Mouse (Mus musculus) embryonic facial prominence, embryonic 13.5 days (tissue): ENCODE measurements around the gene Cplx3. TPM values are rescaled to one million over a fixed set of nuclear protein-coding genes. Genes with fewer than 3 reads are reported as not detected.
A peak's percentile ranks its signal among the peaks of the same experiment; 100 is the strongest.

Experiments
- ATAC-seq: fragments of 200-750 bp; cut with Nextera tagmentation; 2 replicates; pipeline ENCODE4 v1.8.0; 2017; ENCODE audit warnings: low read depth; ENCODE audit not compliant: insufficient number of reproducible peaks, insufficient read depth, low FRiP score, low TSS enrichment
- H3K27ac ChIP-seq: fragments of 300-500 bp; sonication (generic); 2 replicates; pipeline ENCODE4 v1.5.1; 2015; ENCODE audit warnings: moderate library complexity, mild to moderate bottlenecking, inconsistent platforms
- H3K27me3 ChIP-seq: fragments of 300-500 bp; sonication (generic); 2 replicates; pipeline ENCODE4 v1.6.1; 2015; ENCODE audit warnings: mild to moderate bottlenecking, inconsistent platforms
- H3K36me3 ChIP-seq: fragments of 300-500 bp; sonication (generic); 2 replicates; pipeline ENCODE4 v1.6.1; 2015; ENCODE audit warnings: mild to moderate bottlenecking, inconsistent platforms
- H3K4me1 ChIP-seq: fragments of 300-500 bp; sonication (generic); 2 replicates; pipeline ENCODE4 v1.6.1; 2015; ENCODE audit warnings: inconsistent platforms
- H3K4me2 ChIP-seq: fragments of 300-500 bp; sonication (generic); 2 replicates; pipeline ENCODE4 v1.6.1; 2015; ENCODE audit warnings: moderate library complexity, mild to moderate bottlenecking, inconsistent platforms
- H3K4me3 ChIP-seq: fragments of 300-500 bp; sonication (generic); 2 replicates; pipeline ENCODE4 v1.5.1; 2015; ENCODE audit warnings: mild to moderate bottlenecking, inconsistent platforms
- H3K9ac ChIP-seq: fragments of 300-500 bp; sonication (generic); 2 replicates; pipeline ENCODE4 v1.6.1; 2015; ENCODE audit warnings: mild to moderate bottlenecking, inconsistent platforms
- H3K9me3 ChIP-seq: fragments of 300-500 bp; sonication (generic); 2 replicates; pipeline ENCODE4 v1.6.1; 2016; ENCODE audit warnings: inconsistent platforms
- WGBS: fragments of 180-500 bp; shearing (Covaris S2); methylation state at CpG from one replicate; pipeline ENCODE4 v1.1.7; 2015; ENCODE audit warnings: mixed read lengths; 5-methylcytosine and 5-hydroxymethylcytosine counted together
- polyA plus RNA-seq: library from polyadenylated mRNA; unstranded; fragments of >200 nt; fragmentation: Nextera tagmentation; extraction: Ambion mirVana; gene quantifications from 2 replicates; pipeline ENCODE4 v1.2.1, GENCODE M21; 2015

Gene Cplx3
- not detected in 2 replicates for polyA plus RNA-seq

DNA sequence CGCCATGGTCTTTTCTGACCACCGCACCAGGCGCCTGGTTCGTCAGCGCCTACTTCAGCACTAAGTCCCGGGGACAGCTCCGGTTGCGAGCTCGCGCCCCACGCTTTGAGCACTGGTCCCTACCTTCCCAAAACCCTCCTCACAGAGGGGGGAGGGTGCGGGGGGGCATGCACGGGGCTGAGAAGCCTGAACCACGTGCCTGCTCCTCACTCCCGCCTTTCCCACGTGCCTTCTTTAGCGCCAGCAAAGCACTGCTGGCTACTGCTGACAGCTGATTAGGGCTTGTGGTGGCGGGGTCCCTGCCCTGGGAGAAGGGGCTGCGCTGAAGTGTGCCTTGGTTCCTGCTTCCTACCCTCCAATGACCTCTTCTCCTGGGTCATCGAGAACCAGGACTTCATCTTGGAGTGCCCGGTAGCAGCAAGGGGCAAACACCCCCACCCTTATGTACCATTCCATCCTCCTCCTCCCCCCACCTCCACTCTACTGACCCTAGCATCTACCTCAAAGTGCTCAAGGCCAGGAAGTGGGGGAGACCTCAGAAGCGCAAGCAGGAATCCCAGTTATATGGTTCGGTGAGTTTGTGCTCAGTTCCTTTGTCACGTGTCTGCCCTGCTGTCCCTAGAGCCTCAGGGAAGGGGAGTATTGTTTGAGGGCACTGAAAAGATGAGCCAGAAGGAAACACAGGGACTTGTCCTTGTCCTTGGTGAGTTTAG, at the start of gene Cplx3:
Cplx3 (minus strand) TSS at position 143 of the 713 bp plus-strand sequence.
- ATAC-seq: peak; percentile 40; the same call in 1 of the 2 replicates
- no peak within 1 kb of the TSS for H3K9ac ChIP-seq
- no peak within 1 kb of the TSS for H3K27ac ChIP-seq
- peaks cover 27% of the 10 kb centered on the region for H3K27me3 ChIP-seq
- no peaks in the 10 kb centered on the region for H3K9me3 ChIP-seq
- 5% methylated on average over 24 of the region's 24 CpGs for WGBS
- H3K4me3 ChIP-seq: no peak within 1 kb of the TSS
- no peaks in the 10 kb centered on the region for H3K36me3 ChIP-seq
- H3K4me2 ChIP-seq: peak within 1 kb of the TSS; percentile 12; the same call in 1 of the 2 replicates
- peaks cover 6% of the 10 kb centered on the region; the same call in 1 of the 2 replicates for H3K4me1 ChIP-seq

DNA sequence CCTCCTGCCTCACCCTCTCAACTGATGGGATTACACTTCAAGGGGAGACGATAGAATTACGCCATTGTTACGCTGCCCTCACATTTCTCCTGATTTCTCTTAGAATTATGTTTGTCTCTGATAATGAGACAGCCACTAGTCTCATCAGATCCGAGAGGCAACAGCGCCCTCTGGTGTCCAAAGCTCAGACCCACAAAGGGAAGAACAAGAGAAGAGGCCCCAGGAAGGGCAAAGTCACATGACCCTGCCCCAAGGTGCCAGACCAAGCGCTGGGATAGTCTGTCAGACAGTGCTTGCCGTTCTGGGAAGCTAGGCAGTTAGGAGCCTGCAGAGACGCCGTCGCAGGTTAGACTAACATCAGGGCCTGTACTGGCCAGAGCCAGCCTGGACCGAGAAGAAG, 49.7 kb upstream of the Cplx3 start:
- Histone ChIP-seq H3K27me3 (peaks cover 25% of the 10 kb centered on the region), H3K36me3 (no peaks in the 10 kb centered on the region), H3K9me3 (no peaks in the 10 kb centered on the region), H3K4me1 (peaks cover 10% of the 10 kb centered on the region), H3K27ac (no peak overlapping the region), H3K4me3 (peak overlapping the region; percentile 32), H3K4me2 (peak overlapping the region; percentile 59), H3K9ac (peak overlapping the region; percentile 59)
- WGBS: 3% methylated on average over 11 of the region's 11 CpGs
- ATAC-seq: peak; percentile 75

DNA sequence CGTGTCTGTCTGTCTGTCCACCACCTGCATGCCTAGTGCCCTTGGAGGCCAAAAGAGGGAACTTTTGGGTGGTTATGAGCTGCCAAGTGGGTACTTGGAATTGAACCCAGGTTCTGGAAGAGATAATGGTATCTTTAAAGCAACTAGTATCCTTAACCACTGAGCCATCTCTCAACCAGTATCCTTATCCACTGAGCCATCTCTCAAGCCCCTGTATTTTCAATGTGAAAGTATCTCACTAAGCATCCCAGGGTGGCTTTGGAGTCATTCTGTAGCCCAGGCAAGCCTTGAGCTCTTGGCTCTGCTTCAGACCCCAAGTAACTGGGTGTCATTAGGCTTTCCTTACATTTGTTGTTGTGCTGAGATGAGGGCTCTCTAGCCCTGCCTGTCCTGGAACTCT, 48.9 kb upstream of the Cplx3 start:
- 87% methylated on average over 1 of the region's 1 CpGs for WGBS
- H3K27me3 ChIP-seq: peaks cover 25% of the 10 kb centered on the region
- H3K27ac ChIP-seq: no peak overlapping the region
- H3K4me3 ChIP-seq: no peak overlapping the region
- no peaks in the 10 kb centered on the region for H3K36me3 ChIP-seq
- H3K9ac ChIP-seq: no peak overlapping the region
- peaks cover 13% of the 10 kb centered on the region for H3K4me1 ChIP-seq
- H3K4me2 ChIP-seq: no peak overlapping the region
- no peaks in the 10 kb centered on the region for H3K9me3 ChIP-seq
- no peak for ATAC-seq

DNA sequence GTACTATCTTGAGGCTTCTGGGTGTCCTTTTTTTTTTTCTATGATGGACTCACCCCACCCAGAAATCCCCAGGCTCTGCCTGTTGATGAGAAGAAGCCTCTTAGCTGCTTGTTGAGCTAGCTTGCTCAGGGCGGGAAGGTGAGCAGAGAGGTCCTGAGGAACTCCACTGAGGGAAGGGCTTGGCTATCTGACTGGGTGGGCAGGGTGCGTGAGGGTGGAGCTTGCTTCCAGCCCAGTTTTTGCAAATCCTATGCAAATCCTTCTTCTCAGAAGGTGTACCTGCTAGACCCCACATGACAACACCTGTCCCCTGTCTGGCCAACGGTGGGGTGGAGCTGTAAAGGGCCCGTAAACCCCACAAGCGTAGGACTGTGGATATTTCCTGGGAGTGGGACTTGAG, 47.2 kb upstream of the Cplx3 start, which contains the start of gene Csk:
Csk (minus strand) TSS at position 349 of the 400 bp plus-strand sequence.
- no peak for ATAC-seq
- H3K27ac ChIP-seq: no peak within 1 kb of the TSS
- H3K27me3 ChIP-seq: peaks cover 25% of the 10 kb centered on the region
- peaks cover 16% of the 10 kb centered on the region for H3K4me1 ChIP-seq
- H3K36me3 ChIP-seq: no peaks in the 10 kb centered on the region
- 44% methylated on average over 5 of the region's 5 CpGs for WGBS
- no peaks in the 10 kb centered on the region for H3K9me3 ChIP-seq
- H3K9ac ChIP-seq: no peak within 1 kb of the TSS
- no peak within 1 kb of the TSS for H3K4me3 ChIP-seq
- H3K4me2 ChIP-seq: no peak within 1 kb of the TSS

DNA sequence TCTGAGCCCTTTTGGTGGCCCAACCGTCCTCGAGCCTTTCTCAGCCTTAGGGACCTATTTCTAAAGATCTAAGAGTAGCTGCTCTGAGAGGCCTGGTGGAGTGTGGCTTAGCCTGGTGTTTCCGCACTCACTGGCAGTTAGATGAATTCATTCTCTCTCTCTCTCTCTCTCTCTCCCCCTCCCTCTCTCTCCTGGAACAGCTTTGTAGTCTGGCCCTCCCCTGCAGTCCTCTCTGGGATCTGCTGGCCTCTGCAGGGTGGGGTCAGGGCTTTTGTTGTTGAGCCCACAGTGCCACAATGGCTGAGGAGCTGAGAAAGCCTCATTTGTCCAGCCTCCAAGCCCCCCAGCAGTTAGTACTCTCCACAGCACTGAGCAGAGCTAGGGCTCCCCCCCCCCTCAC, 46.8 kb upstream of the Cplx3 start:
- no peaks in the 10 kb centered on the region for H3K36me3 ChIP-seq
- H3K4me3 ChIP-seq: no peak overlapping the region
- H3K4me1 ChIP-seq: peaks cover 16% of the 10 kb centered on the region
- no peak overlapping the region for H3K9ac ChIP-seq
- WGBS: 47% methylated on average over 3 of the region's 3 CpGs
- H3K4me2 ChIP-seq: no peak overlapping the region
- no peak overlapping the region for H3K27ac ChIP-seq
- no peaks in the 10 kb centered on the region for H3K9me3 ChIP-seq
- peaks cover 25% of the 10 kb centered on the region for H3K27me3 ChIP-seq
- ATAC-seq: no peak

DNA sequence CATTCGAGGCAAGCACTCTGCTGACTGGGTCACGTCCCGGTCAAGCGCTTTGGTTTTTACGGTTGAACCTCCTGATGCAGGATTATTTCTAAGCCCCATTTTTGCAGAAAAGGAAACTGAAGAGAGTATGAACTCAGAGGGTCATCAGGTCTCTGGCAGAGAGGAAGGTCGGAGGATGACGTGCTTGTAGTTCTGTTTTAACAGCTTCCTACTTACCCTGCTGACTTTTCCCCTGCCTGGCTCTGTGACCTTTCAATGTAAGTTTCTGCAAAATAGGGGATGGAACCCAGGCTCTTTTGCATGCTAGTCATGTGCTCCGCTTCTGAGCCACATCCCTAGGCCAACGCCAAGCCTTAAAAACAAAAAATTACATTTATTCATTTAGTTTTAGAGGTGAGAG, 46.3 kb upstream of the Cplx3 start:
- Histone ChIP-seq H3K4me2 (no peak overlapping the region), H3K27me3 (peaks cover 25% of the 10 kb centered on the region), H3K4me3 (no peak overlapping the region), H3K9me3 (no peaks in the 10 kb centered on the region), H3K36me3 (no peaks in the 10 kb centered on the region), H3K27ac (no peak overlapping the region), H3K4me1 (peaks cover 16% of the 10 kb centered on the region), H3K9ac (no peak overlapping the region)
- ATAC-seq: no peak
- 72% methylated on average over 9 of the region's 9 CpGs for WGBS

DNA sequence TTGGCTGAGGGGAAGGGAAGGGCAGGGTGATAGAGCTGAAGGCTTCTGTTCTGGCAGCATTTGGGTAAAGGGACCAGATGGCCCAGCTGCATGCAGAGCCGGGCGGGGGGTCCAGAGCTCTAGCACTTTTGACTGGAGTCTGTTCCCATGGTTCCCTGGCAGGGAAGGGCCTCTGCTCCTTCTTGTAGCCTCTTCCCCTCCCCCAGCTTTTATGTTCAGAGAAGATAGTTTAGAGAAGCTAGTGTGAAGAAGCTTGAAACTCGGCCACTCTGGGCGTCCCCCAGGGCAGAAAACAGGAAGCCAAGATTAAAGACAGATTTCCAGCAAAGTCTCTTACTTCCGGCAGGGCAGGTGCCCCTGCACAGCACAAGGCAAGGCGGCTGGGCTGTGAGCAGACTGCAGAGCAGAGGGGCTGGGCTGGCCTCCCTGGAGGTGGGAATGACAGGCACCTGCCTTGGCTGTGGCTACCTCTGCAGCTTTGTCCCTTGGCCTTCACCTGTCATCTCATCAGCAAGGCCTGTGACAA, 44.8 kb upstream of the Cplx3 start:
- no peak overlapping the region for H3K4me2 ChIP-seq
- peaks cover 12% of the 10 kb centered on the region for H3K4me1 ChIP-seq
- no peak for ATAC-seq
- H3K9me3 ChIP-seq: no peaks in the 10 kb centered on the region
- no peaks in the 10 kb centered on the region for H3K36me3 ChIP-seq
- no peak overlapping the region for H3K4me3 ChIP-seq
- 8% methylated on average over 6 of the region's 6 CpGs for WGBS
- no peak overlapping the region for H3K9ac ChIP-seq
- H3K27me3 ChIP-seq: peaks cover 25% of the 10 kb centered on the region
- H3K27ac ChIP-seq: no peak overlapping the region

DNA sequence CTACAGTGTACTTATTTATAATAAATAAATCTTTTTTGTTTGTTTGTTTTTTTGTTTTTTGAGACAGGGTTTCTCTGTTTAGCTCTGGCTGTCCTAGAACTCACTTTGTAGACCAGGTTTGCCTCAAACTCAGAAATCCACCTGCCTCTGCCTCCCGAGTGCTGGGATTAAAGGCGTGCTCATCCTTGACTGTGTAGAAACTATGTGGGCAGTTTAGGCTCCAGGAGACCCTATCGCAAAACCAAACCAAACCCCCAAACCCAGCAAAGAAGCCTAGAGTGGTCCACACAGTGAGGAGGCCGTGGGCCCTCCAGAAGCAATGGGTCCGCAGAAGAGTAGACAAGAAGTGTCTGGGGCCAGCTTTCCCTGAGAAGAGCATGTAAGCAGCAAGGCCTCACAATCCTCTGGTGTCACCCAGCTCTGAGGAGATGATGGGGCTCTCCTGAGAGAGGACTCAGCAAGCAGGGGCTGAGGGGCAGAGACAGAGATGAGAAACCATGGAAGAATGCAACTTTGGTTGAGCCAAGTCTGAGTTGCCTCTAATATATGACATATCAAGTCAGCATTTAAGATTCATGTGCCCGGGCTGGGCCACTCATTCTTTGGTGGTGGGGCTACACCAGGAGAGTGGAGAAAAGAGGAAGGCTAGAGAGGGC, 44.2 kb upstream of the Cplx3 start:
- Histone ChIP-seq H3K27ac (no peak overlapping the region), H3K4me2 (no peak overlapping the region), H3K4me3 (no peak overlapping the region), H3K9ac (no peak overlapping the region), H3K4me1 (peaks cover 12% of the 10 kb centered on the region), H3K27me3 (peaks cover 25% of the 10 kb centered on the region), H3K9me3 (no peaks in the 10 kb centered on the region), H3K36me3 (no peaks in the 10 kb centered on the region)
- ATAC-seq: no peak
- 87% methylated on average over 6 of the region's 6 CpGs for WGBS

DNA sequence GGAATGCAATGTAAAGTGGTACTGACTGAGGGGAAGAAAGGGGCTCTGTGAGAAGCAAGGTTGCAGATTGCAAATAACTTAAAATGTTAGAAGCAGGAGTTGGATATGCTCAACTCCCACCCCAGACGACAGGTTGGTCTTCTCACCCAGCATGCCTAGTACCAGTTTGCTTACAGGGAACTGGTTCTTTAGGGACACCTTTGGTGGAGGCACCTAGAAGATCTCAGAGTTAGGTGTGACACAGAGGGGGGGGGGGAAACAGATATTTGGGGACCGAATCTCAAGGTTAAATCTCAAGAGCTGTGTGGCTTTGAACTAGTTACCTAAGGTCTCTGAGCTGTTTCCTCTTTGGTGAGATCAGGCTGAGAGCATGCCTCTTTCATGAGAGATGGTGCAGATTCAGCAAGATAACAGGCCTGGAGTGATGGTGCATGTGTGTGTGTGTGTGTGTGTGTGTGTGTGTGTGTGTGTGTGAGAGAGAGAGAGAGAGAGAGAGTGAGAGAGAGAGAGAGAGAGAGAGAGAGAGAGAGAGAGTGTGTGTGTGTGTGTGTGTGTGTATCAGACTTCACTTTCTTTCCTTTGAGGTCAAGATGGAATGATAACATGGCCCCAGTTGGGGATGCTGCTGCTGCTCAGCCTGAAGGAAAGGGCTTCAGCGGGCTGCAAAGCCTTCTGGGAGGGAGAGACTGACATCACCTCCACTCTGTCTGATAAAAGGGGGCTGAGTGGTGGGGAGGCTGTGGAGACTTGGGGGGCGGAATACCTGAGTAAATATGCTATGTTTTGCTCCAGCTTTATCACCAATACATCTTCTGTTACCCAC, 41.4 kb upstream of the Cplx3 start:
- no peak overlapping the region for H3K9ac ChIP-seq
- H3K27ac ChIP-seq: no peak overlapping the region
- 0 out of 2 replicates have a peak, but pooled peaks cover 2% of the 10 kb centered on the region for H3K36me3 ChIP-seq
- H3K4me1 ChIP-seq: peaks cover 34% of the 10 kb centered on the region
- ATAC-seq: no peak
- H3K9me3 ChIP-seq: no peaks in the 10 kb centered on the region
- 73% methylated on average over 4 of the region's 4 CpGs for WGBS
- H3K27me3 ChIP-seq: no peaks in the 10 kb centered on the region; the same call in 1 of the 2 replicates
- no peak overlapping the region for H3K4me2 ChIP-seq
- H3K4me3 ChIP-seq: no peak overlapping the region

DNA sequence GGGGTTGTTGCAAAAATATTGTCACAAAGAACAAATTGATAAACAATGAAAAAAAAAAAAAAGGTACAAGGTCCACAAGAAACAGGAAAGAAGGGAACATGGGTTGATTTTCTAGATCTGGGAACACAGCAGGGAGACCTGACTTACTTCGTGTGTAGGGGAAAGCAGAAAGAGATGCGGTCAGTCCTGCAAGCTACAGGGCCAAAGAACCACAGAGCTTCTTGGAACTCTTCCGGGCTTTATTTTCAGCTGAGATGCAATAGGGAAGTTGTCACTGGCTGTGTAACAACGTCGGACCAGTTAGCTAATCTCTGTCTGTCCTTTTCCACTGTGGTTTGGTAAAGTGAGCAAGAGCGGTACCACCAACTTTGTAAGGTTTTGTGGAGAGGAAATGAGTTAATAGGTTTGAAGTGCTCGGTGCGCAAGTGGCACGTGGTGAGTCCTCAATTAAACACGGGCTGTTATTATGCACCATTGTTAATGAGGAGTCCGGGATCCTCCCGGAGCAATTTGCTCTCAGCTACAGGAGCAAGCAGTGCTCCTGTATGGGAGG, 40.5 kb upstream of the Cplx3 start:
- no peak overlapping the region for H3K27ac ChIP-seq
- peaks cover 10% of the 10 kb centered on the region for H3K36me3 ChIP-seq
- peaks cover 43% of the 10 kb centered on the region for H3K4me1 ChIP-seq
- no peak for ATAC-seq
- H3K4me3 ChIP-seq: no peak overlapping the region
- H3K4me2 ChIP-seq: no peak overlapping the region
- no peaks in the 10 kb centered on the region for H3K9me3 ChIP-seq
- 70% methylated on average over 12 of the region's 12 CpGs for WGBS
- H3K27me3 ChIP-seq: no peaks in the 10 kb centered on the region
- 0 out of 2 replicates have a peak overlapping the region, but pooled peaks have one; percentile 27 for H3K9ac ChIP-seq
